Mouse (Mus musculus): ENCODE data around the gene D5Ertd579e. TPM values are rescaled to one million over a fixed set of nuclear protein-coding genes. Genes with fewer than 3 reads are reported as not detected.

The D5Ertd579e gene
- total and polyA plus RNA-seq, 3 experiments = 13.7 to 29.4 (median 22.9) TPM

DNA sequence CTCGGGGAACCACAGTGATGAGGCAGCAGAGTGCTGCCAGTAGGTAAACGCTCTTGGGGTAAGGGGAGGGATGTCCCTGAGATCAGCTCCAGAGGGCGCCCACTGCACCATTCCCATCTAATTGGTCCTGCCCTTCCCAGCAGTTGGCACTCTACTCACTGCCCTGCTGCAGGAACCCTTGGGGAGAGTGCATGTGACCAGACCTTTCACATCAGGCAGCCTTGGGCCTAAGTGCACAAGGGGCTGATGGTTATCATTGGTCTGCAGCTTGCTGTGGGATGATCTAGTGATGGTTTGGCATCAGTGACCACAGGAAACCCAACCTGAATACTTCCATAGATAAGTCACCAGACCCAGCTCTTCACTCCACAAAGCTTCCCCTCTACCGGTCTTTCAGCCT lies 98.2 kb downstream of the D5Ertd579e start:
- in situ Hi-C loops (cut with MboI; ENCODE audit: low pct_ligation_motif_present, low pct_unique_long_range_greater_than_20kb, low sequenced_read_pairs) (no loop called here), dilution Hi-C loops (cut with MboI; ENCODE audit: extremely low pct_ligation_motif_present, extremely low pct_unique_long_range_greater_than_20kb, low sequenced_read_pairs) (no loop called here)
- H3K27me3 ChIP-seq (replicated peaks) = no peaks in the 10 kb centered on the region
- no peak for DNase-seq (ENCODE audit: extremely low read depth)
- no peaks in the 10 kb centered on the region for H3K79me2 ChIP-seq (replicated peaks; ENCODE audit: control insufficient read depth, extremely low read depth, insufficient read depth, poor library complexity, severe bottlenecking)
- no peak overlapping the region for H3K4me3 ChIP-seq (replicated peaks in 1 of 3; ENCODE audit: low read depth in 2 of 3, low read length in 2 of 3, poor library complexity in 1 of 3)
- peaks cover 0 to 17% of the 10 kb centered on the region in 2 experiments; a peak in 2 of 4 replicates for H3K4me1 ChIP-seq (ENCODE audit: control insufficient read depth in 1 of 2, insufficient read depth in 2 of 2)
- H3K36me3 ChIP-seq (replicated peaks in 1 of 2; ENCODE audit: control insufficient read depth in 1 of 2, insufficient read depth in 1 of 2, low read length in 1 of 2) = peaks cover 19 to 43% of the 10 kb centered on the region in 2 experiments
- no peak for TF ChIP-seq EP300 (IDR thresholded peaks at IDR 0.05; ENCODE audit: low read length)
- TF ChIP-seq CTCF (conservative IDR thresholded peaks at IDR 0.05 in 1 of 2, IDR thresholded peaks at IDR 0.05 in 1 of 2; ENCODE audit: low read depth in 2 of 2, low read length in 2 of 2) = peak in 1 of 2 experiments; percentile 57; a peak in 2 of 4 replicates
- no peak for TF ChIP-seq BHLHE40 (IDR thresholded peaks at IDR 0.05; ENCODE audit: low read depth, low read length)
- TF ChIP-seq NRF1 (IDR thresholded peaks at IDR 0.05; ENCODE audit: low read depth, low read length) = no peak
- no peak for TF ChIP-seq IRF4 (IDR thresholded peaks at IDR 0.05; ENCODE audit: low read depth, low read length)
- peak; percentile 18 for TF ChIP-seq RAD21 (IDR thresholded peaks at IDR 0.05; ENCODE audit: low read depth, low read length)
- no peak for TF ChIP-seq JUND (conservative IDR thresholded peaks at IDR 0.05; ENCODE audit: low read depth, low read length)
- TF ChIP-seq MAZ (IDR thresholded peaks at IDR 0.05; ENCODE audit: low read depth, low read length) = no peak
- TF ChIP-seq SMC3 (IDR thresholded peaks at IDR 0.05; ENCODE audit: low read depth, low read length) = peak; percentile 51
- no peak for TF ChIP-seq GABPA (IDR thresholded peaks at IDR 0.05; ENCODE audit: insufficient replicate concordance, low read depth, low read length)
- no peak for TF ChIP-seq PAX5 (IDR thresholded peaks at IDR 0.05; ENCODE audit: low read length)
- no peaks in the 10 kb centered on the region for H3K9me3 ChIP-seq (replicated peaks; ENCODE audit: low read length)
- no peak overlapping the region for H3K27ac ChIP-seq (ENCODE audit: insufficient read depth, low read depth)
- no peak overlapping the region for H3K9ac ChIP-seq (ENCODE audit: insufficient read depth, low read depth)
- H3K4me2 ChIP-seq (ENCODE audit: insufficient read depth, low read depth, poor library complexity, severe bottlenecking) = no peak overlapping the region

DNA sequence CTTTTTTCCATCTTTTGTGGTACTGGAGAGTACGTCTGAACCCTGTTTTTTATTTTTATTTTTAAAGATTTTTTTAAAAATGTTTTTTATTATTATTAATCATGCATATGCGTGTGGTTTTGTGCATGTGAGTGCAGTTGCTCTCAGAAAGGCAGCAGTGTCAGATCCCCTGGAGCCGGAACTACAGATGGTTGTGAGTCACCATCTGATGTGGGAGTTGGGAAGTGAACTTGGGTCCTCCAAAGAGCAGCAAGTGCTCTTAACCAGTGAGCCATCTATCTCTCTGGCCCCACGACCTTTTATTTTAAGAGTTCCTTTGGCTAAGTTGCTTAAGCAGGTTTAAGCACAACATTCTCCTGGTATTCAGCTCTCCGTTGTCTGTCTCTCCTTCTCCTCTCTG lies 99.6 kb downstream of the D5Ertd579e start:
- no peaks in the 10 kb centered on the region for H3K79me2 ChIP-seq (replicated peaks; ENCODE audit: control insufficient read depth, extremely low read depth, insufficient read depth, poor library complexity, severe bottlenecking)
- no peak overlapping the region for H3K27ac ChIP-seq (ENCODE audit: insufficient read depth, low read depth)
- no peaks in the 10 kb centered on the region for H3K27me3 ChIP-seq (replicated peaks)
- in situ Hi-C loops (cut with MboI; ENCODE audit: low pct_ligation_motif_present, low pct_unique_long_range_greater_than_20kb, low sequenced_read_pairs) (no loop called here), dilution Hi-C loops (cut with MboI; ENCODE audit: extremely low pct_ligation_motif_present, extremely low pct_unique_long_range_greater_than_20kb, low sequenced_read_pairs) (no loop called here)
- H3K9me3 ChIP-seq (replicated peaks; ENCODE audit: low read length) = no peaks in the 10 kb centered on the region
- no peak overlapping the region for H3K4me3 ChIP-seq (replicated peaks in 1 of 3; ENCODE audit: low read depth in 2 of 3, low read length in 2 of 3, poor library complexity in 1 of 3)
- DNase-seq (ENCODE audit: extremely low read depth) = no peak
- no peak for TF ChIP-seq POLR2A (IDR thresholded peaks at IDR 0.05; ENCODE audit: low read depth, low read length)
- no peak for TF ChIP-seq TCF12 (IDR thresholded peaks at IDR 0.05; ENCODE audit: low read depth, low read length)
- no peak for TF ChIP-seq USF1 (IDR thresholded peaks at IDR 0.05; ENCODE audit: low read depth, low read length)
- TF ChIP-seq ETS1 (conservative IDR thresholded peaks at IDR 0.05; ENCODE audit: low read depth, low read length) = no peak
- TF ChIP-seq UBTF (IDR thresholded peaks at IDR 0.05; ENCODE audit: low read depth, low read length) = no peak
- TF ChIP-seq MYC (IDR thresholded peaks at IDR 0.05; ENCODE audit: low read depth, low read length) = no peak
- no peak for TF ChIP-seq JUND (conservative IDR thresholded peaks at IDR 0.05; ENCODE audit: low read depth, low read length)
- TF ChIP-seq NRF1 (IDR thresholded peaks at IDR 0.05; ENCODE audit: low read depth, low read length) = no peak
- TF ChIP-seq HCFC1 (IDR thresholded peaks at IDR 0.05; ENCODE audit: low read depth, low read length) = no peak
- no peak for TF ChIP-seq ZC3H11A (IDR thresholded peaks at IDR 0.05; ENCODE audit: low read depth, low read length)
- TF ChIP-seq EP300 (IDR thresholded peaks at IDR 0.05; ENCODE audit: low read length) = no peak
- no peak for TF ChIP-seq PAX5 (IDR thresholded peaks at IDR 0.05; ENCODE audit: low read length)
- no peak for TF ChIP-seq RAD21 (IDR thresholded peaks at IDR 0.05; ENCODE audit: low read depth, low read length)
- no peak for TF ChIP-seq CTCF (conservative IDR thresholded peaks at IDR 0.05 in 1 of 2, IDR thresholded peaks at IDR 0.05 in 1 of 2; ENCODE audit: low read depth in 2 of 2, low read length in 2 of 2)
- H3K4me1 ChIP-seq (ENCODE audit: control insufficient read depth in 1 of 2, insufficient read depth in 2 of 2) = peaks cover 0 to 17% of the 10 kb centered on the region in 2 experiments; a peak in 2 of 4 replicates
- H3K4me2 ChIP-seq (ENCODE audit: insufficient read depth, low read depth, poor library complexity, severe bottlenecking) = no peak overlapping the region
- peaks cover 6 to 29% of the 10 kb centered on the region in 2 experiments for H3K36me3 ChIP-seq (replicated peaks in 1 of 2; ENCODE audit: control insufficient read depth in 1 of 2, insufficient read depth in 1 of 2, low read length in 1 of 2)
- no peak overlapping the region for H3K9ac ChIP-seq (ENCODE audit: insufficient read depth, low read depth)

Data from CH12.LX (cell line).